Mouse (Mus musculus) megakaryocyte, adult 5-6 weeks (primary cell): ENCODE data around the gene Rnf166. TPM values are rescaled to one million over a fixed set of nuclear protein-coding genes. Genes with fewer than 3 reads are reported as not detected.
A peak's percentile ranks its signal among the peaks of the same experiment; 100 is the strongest.

Experiments
- ATAC-seq: 2 replicates; pipeline ENCODE4 v1.8.0; 2016; ENCODE audit warnings: mild to moderate bottlenecking, inconsistent platforms; ENCODE audit not compliant: poor library complexity, severe bottlenecking
- total RNA-seq, 2 experiments: library from RNA; stranded (forward) in 1 of 2; stranded (reverse) in 1 of 2; fragments of 153-499, 151-499 nt in 1 of 2; fragments of 221-1000, 200-1000 nt in 1 of 2; gene quantifications; 2 replicates each; pipeline versions ENCODE4 v1.2.3 to v1.2.4; 2015 to 2017

Gene Rnf166
- total RNA-seq (2015), result 42.0 and 48.6 TPM in 2 replicates
- total RNA-seq (2017), result 50.8 and 59.5 TPM in 2 replicates

DNA sequence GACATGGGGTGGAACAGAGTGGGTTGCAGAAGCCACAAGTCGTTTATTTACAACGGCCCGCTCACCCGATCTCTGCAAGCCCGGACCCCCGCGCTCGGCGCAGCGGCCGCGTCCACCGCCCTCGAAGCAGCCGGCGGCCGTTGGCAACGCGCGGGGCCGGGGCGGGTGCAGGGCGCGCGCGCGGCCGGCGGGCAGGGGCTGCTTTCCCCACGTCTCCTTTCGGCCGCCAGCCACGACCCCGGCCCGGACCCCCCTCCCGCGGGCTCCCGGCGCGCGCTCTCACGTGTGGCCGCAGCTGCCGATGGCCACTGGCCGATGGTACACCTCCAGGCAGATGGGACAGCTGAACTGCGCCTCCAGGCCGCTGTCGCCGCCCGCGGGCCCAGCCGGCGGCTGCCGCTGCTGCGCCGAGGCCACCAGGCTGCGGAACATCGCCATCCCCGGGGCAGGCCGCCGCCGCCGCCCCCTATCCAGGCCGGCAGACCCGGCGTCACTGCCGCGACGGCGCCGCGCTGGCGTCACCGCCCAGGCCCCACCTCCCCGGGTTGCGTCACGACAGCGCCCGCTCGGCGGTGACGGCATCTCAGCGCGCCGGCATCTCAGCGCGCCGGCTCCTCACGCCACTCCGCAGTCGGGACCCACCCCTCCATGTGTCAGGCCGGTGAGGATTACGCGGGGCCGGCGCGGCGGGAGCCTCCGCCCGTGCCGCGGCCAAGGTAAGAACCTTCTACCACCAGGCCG is at the start of gene Rnf166, which contains the start of gene Ctu2:
Gene Rnf166, minus strand, starts transcription at position 485 of the 741 bp plus-strand sequence.
Gene Ctu2, plus strand, starts transcription at position 564 of the 741 bp plus-strand sequence.
- ATAC-seq, result peak; percentile 78

DNA sequence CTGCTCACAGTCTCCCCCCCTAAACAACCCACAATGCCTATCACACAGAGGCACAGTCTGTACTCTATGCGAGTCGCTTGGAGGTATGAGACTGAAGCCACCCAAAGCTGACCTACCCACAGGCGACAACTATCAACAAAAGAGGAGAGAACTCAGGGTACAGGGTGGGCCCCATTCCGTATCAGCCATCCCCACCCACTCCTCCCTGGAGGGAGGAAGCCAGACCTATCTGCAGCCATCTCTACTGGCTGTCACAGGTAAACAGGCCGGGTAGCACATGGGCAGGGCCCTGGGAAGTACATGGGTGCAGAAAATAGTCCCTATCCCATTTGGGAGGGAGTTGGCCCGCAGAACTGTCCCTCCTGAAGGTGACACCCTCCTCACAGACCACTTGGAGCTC is 49.1 kb upstream of the Rnf166 start:
- ATAC-seq, result no peak

DNA sequence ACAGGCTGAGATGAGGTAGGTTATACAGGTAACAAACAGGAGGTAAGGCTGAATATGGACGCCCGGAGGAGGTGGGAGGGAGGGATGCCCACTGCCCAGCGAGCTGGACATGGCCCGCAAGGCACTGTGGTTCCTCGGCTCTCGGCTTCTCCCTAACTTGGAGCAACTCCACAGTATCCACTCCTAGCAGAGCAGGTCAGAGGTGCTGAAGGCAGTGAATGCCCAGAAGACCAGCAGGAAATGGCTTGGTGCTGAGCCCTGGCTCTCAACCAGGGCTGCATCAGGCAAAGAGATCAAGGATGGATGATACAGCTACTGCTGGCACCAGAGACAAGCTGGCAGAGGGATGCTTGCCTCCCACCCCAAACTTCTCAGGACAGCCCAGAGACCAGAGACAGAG is 48.6 kb upstream of the Rnf166 start:
- no peak for ATAC-seq

DNA sequence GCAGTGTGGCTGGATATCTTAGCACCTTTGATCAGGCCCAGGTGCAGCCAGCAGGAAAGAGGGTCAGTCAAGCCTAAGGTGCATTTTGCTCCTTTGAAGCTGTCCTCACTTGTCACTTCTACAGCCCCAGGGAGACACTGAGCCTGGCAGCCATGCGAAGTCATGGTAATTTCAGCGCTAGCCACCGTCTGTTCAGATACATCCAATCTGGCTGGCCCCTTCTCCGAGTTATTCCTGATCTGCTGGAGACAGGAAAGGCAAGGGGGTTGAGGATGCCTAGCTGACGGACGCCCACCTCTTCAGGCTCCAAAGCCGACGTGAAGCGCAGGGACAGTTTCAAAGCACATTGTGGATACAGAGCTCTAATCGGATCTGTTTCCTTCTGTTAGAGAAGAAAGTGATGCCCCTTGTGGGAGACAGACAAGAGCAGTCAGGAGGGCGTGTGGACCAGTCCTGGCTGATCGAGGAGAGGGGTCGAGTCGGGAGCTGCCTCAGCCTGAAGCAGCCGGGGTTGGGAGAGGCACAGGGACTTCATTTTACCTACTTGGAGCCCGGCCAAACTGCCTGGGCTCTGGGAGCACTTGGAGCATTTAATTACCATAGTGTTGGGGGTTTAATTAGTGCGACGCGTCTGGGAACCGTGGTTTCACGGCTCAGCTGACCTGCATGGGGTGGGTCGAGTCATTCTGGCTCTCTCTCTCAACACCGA is 47.9 kb upstream of the Rnf166 start:
- ATAC-seq, result no peak

DNA sequence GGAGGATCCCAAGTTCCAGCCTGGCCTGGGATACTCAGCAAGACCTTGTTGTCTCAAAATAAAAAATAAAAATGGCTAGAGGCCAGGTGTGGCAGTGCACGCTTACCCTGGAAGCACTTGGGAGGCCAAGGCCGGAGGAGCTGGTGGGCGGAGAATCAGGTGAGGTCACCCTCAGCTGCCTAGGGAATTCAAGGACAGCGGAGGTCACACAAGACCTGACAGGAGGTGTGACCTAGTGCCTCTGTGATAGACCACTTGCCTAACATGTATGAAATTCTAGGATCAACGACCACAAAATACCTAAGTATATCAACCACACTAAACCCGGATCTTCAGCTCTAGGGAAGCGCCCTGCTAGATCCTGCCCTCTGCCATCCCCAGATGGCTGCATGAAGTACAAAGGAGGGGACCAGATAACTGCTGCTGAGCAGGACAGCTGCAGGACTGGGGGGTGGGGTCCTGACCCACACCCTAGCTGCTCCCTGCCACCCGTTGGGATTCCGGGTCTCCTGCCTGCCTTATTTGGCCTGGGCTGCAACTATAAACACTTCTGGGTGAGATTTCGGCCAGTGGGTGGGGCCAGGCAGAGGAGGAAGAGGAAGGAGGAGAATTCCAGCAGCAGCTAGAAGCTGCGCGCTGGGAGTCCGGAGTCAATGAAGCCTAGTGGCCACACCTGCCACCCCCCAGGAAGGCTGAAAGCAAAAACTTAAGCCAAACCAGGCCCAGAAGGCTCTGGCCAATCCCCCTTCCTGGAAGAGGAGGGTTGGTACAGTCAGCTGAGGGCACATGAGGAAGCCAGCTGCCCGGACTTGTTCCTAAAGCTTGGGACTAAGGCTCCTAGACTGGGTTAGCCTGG is 47.2 kb upstream of the Rnf166 start:
- ATAC-seq, result peak; percentile 35; the same call in 1 of the 2 replicates

DNA sequence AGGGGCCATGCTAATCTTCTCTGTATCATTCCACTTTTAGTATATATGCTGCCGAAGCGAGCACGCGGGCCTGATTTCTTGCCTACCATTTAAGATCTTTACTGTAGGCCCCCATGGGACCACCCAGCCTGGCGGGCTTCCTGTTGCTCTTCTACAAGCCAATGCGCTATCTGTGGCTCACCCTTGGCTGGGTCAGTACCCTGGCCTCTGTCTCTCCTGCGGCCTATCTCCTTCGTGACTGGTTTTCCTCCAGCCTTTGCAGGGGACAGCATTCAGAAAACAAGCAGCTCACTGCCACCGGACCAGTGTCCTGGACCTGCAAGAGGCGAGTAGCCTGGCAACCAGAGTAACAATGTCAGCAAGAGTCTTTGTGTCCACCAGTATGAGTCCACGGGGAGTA is 44.7 kb upstream of the Rnf166 start:
- ATAC-seq, result no peak

DNA sequence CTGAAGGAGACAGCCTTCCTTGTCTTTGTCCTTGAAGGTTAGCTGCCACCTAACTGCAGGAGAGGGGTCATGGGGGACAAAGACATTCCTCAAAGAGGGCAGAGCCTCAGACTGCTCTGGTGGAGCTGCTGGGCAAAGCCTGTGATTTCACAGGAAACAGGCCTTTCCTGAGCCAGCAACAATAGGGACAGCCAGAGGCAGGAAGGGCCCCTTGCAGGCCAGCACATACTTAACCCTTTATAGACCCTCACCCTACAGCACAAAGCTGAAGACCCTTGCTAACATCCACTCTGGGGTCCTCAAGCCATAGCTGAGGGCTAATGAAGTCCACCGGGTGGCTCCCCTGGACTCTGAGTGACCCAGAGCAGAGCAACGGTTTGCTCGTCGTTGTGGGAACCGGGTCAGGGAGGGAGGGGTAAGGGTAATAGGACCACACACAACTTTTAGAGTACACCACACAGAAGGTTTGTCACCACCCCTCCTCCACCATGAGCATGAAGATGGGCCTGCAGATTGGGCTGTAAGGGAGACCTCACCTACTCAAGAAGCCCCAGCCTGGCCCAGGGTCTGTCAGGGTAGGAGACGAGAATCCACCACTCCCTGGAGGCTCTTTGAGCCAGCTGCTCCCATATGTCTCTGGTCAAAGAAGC is 41.8 kb upstream of the Rnf166 start:
- no peak for ATAC-seq

DNA sequence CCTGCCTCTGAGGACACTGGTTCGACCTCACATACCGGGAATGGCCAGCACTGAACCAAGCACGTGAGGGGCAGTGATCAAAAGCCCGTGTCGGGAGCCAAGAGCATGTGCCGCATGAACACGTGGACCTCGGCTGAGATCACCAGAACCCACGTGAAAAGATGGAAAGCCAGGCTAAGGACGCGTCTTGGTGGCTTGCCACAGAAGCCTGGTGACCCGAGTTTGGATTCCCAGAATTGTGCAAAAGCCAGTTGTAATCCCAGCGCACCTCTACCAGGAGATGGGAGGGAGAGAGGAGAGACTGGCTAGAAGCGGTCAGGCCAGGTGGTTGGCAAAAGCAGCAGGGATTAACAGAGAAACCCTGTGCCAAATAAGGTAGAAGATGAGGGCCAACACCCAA is 39.8 kb upstream of the Rnf166 start:
- no peak for ATAC-seq

DNA sequence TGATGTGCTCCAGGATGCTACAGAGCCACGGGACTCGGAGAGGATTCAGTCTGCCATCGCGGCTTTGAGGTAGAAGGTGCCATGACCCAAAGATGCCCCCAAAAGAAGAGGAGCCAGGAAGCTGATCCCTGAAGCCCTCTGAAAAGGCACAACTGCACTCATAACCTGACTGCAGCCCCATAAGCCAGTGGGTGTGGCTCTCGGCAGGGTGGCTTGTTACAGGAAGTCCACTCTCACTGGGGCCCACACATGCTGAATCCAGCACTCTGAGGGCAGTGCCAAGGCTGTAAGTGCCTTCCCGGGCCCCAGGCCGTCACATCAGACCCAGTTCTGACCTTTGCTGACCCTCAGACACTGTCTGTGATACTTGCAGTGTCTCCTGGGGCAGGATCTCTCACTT is 36.5 kb upstream of the Rnf166 start:
- ATAC-seq, result no peak

DNA sequence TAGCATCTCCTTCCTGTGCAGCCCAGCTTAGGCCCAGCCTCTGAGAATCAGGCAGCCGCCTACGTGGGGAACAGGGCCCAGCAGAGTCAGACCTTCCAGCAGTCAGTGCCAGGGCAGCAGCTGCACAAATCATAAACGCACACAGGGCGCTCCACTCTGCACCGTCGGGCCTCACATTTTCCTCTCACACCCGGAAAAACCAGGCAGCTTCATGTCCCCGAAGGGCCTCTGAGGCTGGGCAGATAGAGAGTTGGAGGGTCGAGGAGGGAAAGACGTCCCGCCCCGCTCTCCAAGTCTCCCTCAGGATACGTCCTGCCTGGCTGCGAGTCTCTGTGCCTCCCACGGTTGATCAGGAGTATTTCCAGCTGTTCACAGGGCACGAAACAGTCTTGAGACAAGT is 35.7 kb upstream of the Rnf166 start:
- ATAC-seq, result no peak

DNA sequence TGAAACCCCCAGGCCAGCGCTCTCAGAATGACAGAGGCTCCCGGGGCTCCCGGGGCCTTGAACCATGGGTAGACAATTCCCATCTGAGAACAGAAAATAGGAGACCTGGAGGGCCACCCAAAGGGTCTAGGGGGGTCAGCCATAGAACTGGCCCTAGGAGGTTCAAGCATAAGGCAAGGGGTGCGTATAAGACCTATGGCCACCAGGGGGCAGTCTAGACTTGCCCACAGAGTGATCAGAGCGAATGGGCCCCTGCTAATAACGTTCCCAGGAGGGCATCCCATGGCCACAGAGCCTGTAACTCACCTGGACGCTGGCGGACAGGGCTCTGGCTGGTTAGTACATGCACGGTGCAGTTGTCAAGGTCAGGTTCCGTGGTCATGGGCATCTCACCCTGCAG is 25.0 kb upstream of the Rnf166 start:
- peak; percentile 89 for ATAC-seq

DNA sequence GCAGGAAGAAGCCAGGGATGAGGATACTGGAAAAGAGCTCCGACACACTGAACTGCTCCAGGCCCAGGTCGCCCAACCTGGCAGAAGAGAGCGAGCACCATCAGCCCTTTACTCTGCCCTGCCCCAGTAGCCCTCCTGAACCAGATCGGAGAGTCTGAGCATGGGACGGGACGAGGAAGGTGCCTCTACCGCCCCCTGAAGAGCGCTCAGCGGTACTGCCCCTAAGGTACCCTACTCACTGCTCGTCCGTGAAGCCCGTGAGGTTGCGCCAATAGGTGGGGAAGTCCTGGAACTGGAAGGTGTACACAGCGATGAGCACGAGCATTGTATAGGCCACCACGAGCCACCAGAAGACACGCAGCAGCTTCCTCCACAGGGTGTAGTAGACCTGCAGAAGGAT is 22.0 kb upstream of the Rnf166 start:
- ATAC-seq, result peak; percentile 69

DNA sequence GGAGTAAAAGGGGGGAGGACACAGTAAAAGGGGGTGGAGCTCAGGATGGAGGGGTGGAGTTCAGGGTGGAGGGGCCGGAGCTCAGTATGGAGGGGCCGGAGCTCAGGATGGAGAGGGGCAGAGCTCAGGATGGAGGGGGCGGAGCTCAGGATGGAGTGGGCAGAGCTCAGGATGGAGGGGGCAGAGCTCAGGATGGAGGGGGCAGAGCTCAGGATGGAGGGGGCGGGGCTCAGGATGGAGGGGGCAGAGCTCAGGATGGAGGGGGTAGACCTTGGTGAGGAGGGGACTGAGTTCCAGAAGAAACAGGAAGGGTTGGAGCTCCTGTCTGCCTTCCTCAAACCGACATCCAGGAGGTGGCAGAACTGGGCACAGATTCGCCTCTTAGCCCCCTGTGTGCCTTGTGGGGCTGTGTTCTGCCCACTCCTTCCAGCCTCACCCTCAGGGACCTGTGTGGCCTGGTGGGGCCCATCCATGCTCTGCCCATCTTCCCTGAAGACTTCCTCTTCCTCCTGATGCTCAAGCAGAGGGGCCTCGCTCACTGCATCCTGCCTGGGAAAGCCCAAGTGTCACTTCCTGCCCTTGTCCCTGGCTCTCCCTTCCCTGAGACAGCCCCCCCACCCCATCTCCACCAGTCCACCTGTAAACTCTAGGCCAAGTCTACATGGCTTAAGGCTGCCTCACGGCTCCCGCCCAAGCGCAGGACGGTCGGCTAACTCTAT is 21.3 kb upstream of the Rnf166 start:
- ATAC-seq, result no peak

DNA sequence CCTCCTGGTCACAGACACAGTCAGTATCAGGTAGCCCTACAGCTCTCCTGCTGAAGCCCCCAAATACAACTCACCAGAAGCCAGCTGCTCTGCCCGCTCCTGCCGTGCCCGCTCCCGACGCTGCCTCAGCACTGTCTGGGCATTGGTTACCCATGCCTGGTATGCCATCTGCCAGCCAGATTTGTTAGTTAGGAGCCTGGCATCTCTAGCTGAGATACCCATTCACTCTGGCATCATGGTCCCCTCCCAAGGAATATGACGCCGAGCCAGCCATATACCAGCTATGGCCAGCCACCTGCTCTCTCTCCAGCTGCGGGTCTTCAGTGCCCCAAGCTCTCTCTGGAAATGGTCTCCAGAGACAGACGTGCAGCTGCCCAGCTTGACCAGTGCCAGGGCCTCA is 12.5 kb upstream of the Rnf166 start:
- ATAC-seq, result no peak

DNA sequence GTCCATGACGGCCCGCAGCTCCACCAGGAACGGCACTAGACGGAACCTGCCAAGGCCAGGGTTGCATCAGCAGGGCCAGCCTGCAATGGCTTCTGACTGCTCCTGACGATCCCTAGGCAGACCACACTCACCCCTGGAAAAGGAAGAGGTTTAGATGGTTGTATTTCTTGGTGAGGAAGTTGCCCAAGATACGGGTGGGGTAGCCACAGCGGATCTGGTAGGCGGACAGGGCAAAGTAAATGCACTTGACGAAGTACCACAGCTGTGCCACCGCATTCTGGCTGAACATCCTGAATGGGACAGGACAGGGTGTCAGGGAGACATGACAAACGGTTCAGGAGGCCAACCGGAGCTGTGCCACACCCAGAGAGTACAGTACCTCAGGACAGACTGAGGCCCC is 9.0 kb upstream of the Rnf166 start:
- peak; percentile 88 for ATAC-seq

DNA sequence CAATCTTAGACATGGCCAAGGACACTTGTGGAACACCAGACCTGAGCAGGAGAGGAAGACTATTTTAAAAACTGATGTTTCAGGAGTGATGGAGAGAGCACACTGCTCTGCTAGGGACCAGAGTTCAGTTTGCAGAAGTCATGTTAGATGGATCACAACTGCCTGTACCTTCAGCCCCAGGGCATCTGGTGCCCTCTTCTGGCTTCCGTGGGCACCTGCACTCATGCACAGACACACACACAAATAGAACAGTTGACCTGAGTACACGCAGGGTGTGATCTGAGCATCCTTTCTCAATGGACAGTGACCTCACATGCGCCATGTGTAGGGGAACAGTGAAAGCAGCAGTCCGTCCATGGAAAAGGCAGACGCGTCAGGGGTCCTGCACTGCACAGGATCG is 8.0 kb upstream of the Rnf166 start:
- ATAC-seq, result no peak

DNA sequence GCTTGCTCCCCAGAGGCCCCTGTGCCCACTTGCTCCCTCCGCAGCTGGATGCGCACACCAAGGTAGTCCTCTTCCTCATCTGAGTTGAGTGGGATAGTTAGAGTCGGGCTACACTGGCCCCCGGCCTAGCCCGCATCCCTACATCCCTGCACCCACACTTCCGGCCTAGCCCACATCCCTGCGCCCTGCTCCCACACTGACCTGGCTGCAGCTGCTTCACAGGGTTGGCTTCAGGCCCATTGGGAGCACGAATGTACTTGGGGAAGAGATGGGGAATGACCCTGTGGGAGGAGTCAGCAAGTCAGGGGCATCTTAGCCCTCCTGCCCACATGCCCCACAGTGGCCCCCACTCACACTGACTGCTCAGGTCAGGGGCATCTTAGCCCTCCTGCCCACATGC is 6.6 kb upstream of the Rnf166 start:
- ATAC-seq, result no peak

DNA sequence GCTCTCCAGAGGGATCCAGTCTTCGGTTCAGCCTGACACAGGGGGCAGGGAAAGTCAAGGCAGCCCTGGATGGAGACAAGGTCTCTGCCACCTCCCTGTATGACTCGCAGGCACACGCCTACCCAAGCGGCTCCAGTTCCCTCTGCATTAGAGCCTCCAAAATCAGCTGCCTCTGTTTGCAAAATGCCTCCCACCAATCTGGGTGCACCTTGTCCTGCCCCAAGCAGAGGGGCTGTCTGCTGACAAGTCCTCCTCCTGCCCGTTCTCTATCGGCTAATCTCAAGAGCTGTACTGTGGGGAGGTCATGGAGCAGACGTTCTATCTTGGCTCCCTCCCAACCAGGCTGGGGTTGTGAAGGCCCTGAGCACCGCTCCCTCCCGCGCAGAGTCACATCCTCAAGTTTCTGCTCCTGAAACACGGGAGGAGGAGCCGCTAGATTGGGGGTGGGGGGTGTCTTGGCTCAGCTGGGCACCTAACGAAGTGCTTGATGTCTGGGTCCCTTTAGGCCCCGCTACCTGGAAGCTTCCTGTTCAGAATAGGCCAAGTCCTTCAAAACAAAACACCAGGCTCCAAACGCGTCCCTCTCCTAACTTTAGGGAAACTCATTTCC is 808 bp downstream of the Rnf166 start:
- ATAC-seq, result 0 out of 2 replicates have a peak, but pooled peaks have one; percentile 2

DNA sequence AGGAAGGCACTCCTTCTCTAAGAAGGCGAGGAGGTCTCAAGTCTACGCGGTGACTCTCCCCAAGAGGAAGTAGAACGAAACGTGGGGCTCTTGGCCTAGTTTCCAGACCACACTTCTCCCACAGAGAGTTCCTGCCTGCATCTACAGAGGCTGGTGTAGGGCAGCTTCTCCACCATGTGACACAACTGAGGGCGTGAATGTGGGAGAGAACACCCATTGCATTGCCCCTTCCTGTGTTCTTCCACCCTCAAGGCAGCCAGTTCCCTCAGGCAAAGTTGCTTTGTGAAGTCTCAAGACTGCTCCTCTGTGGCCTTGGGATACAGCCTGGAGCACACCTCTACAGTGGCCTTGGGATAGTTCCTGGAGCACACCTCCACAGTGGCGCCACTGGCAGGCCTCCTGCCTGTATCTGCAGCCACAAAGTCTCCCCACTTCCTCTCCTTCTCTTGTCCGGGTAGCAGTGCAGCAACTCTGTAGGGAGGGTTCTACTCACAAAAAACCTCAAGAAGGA is 1.9 kb downstream of the Rnf166 start:
- ATAC-seq, result peak; percentile 66

DNA sequence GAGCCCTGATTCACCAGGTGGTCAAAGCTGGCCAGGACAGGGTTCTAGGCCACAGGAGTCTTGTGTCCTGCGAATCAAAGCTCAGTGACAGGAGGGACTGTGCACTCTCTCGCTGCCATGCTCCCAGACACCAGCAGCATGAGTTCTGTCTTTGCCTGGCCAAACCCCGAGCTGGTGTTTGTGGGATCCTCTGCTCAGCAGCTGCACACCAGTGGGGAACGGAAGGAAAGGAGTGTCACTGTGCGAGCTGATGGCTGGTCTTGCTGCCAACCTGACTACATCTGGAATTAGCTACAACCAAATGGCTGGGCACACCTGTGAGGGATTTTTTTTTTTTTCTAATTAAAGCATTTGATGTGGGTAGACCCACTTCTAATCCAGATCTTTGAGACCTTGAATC is 5.2 kb downstream of the Rnf166 start:
- no peak for ATAC-seq
